Mouse (Mus musculus) midbrain, postnatal 0 days (tissue): Measurements from ENCODE around the gene Zbtb22. TPM values are rescaled to one million over a fixed set of nuclear protein-coding genes. Genes with fewer than 3 reads are reported as not detected.
"Not testable (repeated sequence)": the region's sequence is repeated elsewhere in the genome, so short reads cannot be mapped to it uniquely, and the experiment has no call there.

Experiments
- ATAC-seq: fragments of 200-750 bp; cut with Nextera tagmentation; 2 replicates; pipeline ENCODE4 v1.8.0; 2017; ENCODE audit warnings: moderate number of reproducible peaks, mild to moderate bottlenecking, moderate TSS enrichment, moderate library complexity; ENCODE audit not compliant: low FRiP score
- DNase-seq: peaks from one replicate; pipeline ENCODE4 v3.0.0-alpha.2; 2015; ENCODE audit warnings: low spot score
- H3K27ac ChIP-seq: fragments of 300-500 bp; sonication (generic); 2 replicates; pipeline ENCODE4 v1.5.1; 2014; ENCODE audit warnings: low read depth, mild to moderate bottlenecking, low read length, mixed read lengths
- H3K27me3 ChIP-seq: fragments of 300-500 bp; sonication (generic); 2 replicates; pipeline ENCODE4 v1.6.1; 2014; ENCODE audit warnings: low read length, control low read depth, mixed read lengths; ENCODE audit not compliant: insufficient read depth
- H3K36me3 ChIP-seq: fragments of 300-500 bp; sonication (generic); 2 replicates; pipeline ENCODE4 v1.6.1; 2014; ENCODE audit warnings: low read length, control low read depth, mixed read lengths; ENCODE audit not compliant: insufficient read depth
- H3K4me1 ChIP-seq: fragments of 300-500 bp; sonication (generic); 2 replicates; pipeline ENCODE4 v1.6.1; 2014; ENCODE audit warnings: mild to moderate bottlenecking, control low read depth, antibody characterized with exemption, low read length, mixed read lengths; ENCODE audit not compliant: insufficient read depth
- H3K4me2 ChIP-seq: fragments of 300-500 bp; sonication (generic); 2 replicates; pipeline ENCODE4 v1.6.1; 2014; ENCODE audit warnings: low read depth, mild to moderate bottlenecking, low read length, mixed read lengths; ENCODE audit not compliant: poor library complexity, severe bottlenecking
- H3K4me3 ChIP-seq: fragments of 300-500 bp; sonication (generic); 2 replicates; pipeline ENCODE4 v1.5.1; 2014; ENCODE audit warnings: low read depth, mild to moderate bottlenecking, low read length, moderate library complexity
- H3K9ac ChIP-seq: fragments of 300-500 bp; sonication (generic); replicated peaks from 2 replicates; pipeline ENCODE4 v1.6.1; 2014; ENCODE audit warnings: mild to moderate bottlenecking, low read length, moderate library complexity, mixed read lengths; ENCODE audit not compliant: poor library complexity, severe bottlenecking
- H3K9me3 ChIP-seq: fragments of 300-500 bp; sonication (generic); 2 replicates; pipeline ENCODE4 v1.6.1; 2016; ENCODE audit warnings: low read length, control low read depth
- CTCF ChIP-seq: IDR thresholded peaks from 2 replicates; pipeline ENCODE4 v1.5.1; 2016; ENCODE audit warnings: antibody characterized with exemption, mild to moderate bottlenecking
- WGBS: fragments of 180-500 bp; shearing (Covaris S2); extraction: QIAGEN DNeasy Blood & Tissue Kit; methylation state at CpG from one replicate; pipeline ENCODE4 v1.1.7; 2014; 5-methylcytosine and 5-hydroxymethylcytosine counted together
- polyA plus RNA-seq: library from polyadenylated mRNA; unstranded; fragments of >200 nt; fragmentation: Nextera tagmentation; extraction: Ambion mirVana; gene quantifications from 2 replicates; pipeline ENCODE4 v1.2.1, GENCODE M21; 2015
- total RNA-seq: library from RNA; depleted of rRNA; stranded (reverse); fragments of >200 nt; gene quantifications from 2 replicates; pipeline ENCODE4 v1.2.3, GENCODE M21; 2014

Gene Zbtb22
- total and polyA plus RNA-seq, 2 experiments from 2014 or later: 18.6 to 44.3 TPM

DNA sequence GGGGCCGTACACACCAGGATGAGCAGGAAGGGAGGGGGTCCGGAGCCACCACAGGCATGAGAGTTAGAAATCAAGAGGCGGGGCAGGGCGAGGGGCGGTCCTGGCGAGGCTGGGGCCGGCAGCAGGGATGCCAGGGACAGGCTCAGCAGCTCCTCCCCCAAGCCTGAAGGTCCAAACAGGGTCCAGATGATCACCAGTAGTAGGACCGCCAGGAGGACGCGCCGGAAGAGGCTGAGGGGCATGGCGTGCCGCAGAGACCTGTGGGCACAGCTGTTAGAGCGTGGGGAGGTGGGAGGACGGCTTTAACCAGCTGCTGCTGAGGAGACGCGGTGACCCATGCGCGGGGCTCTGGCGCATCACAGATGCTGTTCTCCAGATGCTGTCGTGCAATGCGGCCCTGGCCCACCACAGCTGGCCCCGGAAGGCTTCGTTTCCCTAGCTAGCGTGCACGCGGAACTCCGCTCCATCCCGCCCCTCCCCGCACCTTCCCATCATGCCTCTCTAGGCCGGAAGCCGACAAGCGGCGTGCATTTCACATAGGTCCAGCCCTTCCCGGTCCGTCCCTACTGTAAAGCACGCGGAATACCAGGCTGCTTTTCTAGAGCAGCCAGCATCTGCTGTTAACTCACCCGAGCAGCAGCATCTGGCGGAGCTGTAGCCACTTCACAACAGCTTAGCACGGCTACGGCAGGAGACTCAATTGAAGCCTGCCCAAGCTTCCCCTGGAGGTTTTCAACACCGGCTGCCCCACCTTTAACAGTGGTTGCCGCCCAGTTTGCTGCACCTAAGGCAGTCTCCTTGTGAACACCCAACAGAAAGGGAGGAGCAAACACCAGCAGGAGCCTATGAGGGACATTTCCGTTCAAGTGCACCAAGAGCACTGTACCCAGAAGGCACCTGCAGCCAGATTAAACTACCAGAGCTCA, 35.6 kb downstream of the Zbtb22 start, which contains the start of gene B3galt4:
Gene B3galt4, minus strand, starts transcription at position 468 of the 926 bp plus-strand sequence.
- peaks cover 13% of the 10 kb centered on the region; the same call in 1 of the 2 replicates for H3K4me1 ChIP-seq
- peak within 1 kb of the TSS; percentile 96 for H3K4me2 ChIP-seq
- peaks cover 22% of the 10 kb centered on the region for H3K36me3 ChIP-seq
- no peaks in the 10 kb centered on the region for H3K9me3 ChIP-seq
- peak; percentile 76 for ATAC-seq
- H3K27me3 ChIP-seq: no peaks in the 10 kb centered on the region
- peak within 1 kb of the TSS; percentile 52 for H3K4me3 ChIP-seq
- H3K9ac ChIP-seq: peak within 1 kb of the TSS; percentile 79
- peak within 1 kb of the TSS; percentile 91 for H3K27ac ChIP-seq
- peak; percentile 90 for DNase-seq
- under 1% methylated on average over 45 of the region's 45 CpGs for WGBS
- TF ChIP-seq CTCF: peak; percentile 13

DNA sequence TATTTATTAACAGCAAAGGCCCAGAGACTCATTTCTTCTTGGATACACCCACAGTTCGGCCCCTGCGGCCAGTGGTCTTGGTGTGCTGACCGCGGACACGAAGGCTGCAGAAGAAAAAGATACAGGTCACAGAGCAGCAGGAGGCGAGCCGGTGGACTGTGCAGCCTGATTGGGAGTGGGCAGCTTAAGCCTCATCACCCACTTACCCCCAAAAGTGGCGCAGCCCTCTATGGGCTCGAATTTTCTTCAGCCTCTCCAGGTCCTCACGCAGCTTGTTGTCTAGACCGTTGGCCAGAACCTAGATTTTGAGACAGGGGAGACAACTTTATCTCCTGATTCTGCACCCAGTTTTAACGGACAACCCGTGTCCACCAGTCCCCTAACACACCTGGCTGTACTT, 36.3 kb downstream of the Zbtb22 start:
- 75% methylated on average over 13 of the region's 13 CpGs for WGBS
- not testable (repeated sequence) for H3K4me3 ChIP-seq, H3K9me3 ChIP-seq, H3K27ac ChIP-seq, ATAC-seq, H3K9ac ChIP-seq, H3K27me3 ChIP-seq, DNase-seq
- Histone ChIP-seq H3K4me2 (peak overlapping the region; percentile 96), H3K36me3 (peaks cover 17% of the 10 kb centered on the region), H3K4me1 (peaks cover 19% of the 10 kb centered on the region; the same call in 1 of the 2 replicates)

DNA sequence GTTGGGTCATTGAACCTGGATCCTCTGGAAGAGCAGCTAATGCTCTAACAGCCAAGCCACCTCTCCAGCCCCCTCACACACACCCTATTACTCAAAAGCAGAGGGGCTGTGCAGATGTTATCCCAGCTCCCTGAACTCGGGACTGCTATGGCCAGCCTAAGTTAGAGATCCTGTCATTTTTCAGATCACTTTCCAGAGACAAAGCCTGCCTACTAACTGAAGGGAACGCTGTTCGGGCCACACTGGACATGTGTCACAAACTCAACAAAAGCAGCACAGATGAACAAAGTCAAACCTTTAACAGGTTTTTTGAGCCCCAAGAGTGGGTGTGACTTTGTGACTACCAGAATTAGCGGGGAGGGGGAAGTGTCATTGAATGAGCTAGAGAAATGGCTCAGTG, 37.2 kb downstream of the Zbtb22 start:
- H3K9ac ChIP-seq: no peak overlapping the region; the same call in 1 of the 2 replicates
- no peak for TF ChIP-seq CTCF
- H3K4me1 ChIP-seq: peaks cover 19% of the 10 kb centered on the region; the same call in 1 of the 2 replicates
- H3K36me3 ChIP-seq: peaks cover 18% of the 10 kb centered on the region
- no peak for ATAC-seq
- no peaks in the 10 kb centered on the region for H3K27me3 ChIP-seq
- no peak overlapping the region for H3K27ac ChIP-seq
- DNase-seq: no peak
- H3K4me3 ChIP-seq: no peak overlapping the region
- WGBS: 80% methylated on average over 4 of the region's 4 CpGs
- H3K9me3 ChIP-seq: no peaks in the 10 kb centered on the region
- H3K4me2 ChIP-seq: no peak overlapping the region

DNA sequence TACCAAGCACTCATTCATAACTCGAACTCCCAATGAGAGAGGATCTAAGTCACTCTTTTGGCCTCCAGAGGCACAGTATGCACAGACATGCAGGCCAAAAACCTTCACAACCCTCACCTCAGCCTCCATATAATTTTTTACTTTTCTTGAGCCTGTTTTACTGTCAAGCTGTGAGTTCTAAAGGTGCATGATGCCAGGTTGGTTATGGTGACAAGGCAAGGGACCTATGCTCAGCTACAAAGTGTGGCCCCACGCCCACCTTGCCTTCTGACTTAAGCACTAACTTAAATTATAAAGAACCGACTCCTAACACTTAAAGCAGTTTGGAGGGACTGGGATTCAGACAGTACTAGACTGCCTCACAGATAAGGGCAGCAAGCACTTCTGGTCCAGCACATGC, 37.6 kb downstream of the Zbtb22 start:
- Histone ChIP-seq H3K4me2 (no peak overlapping the region), H3K4me1 (peaks cover 19% of the 10 kb centered on the region; the same call in 1 of the 2 replicates), H3K27me3 (no peaks in the 10 kb centered on the region), H3K36me3 (peaks cover 22% of the 10 kb centered on the region), H3K27ac (no peak overlapping the region), H3K4me3 (no peak overlapping the region), H3K9ac (no peak overlapping the region), H3K9me3 (no peaks in the 10 kb centered on the region)
- ATAC-seq: no peak
- no peak for DNase-seq
- 88% methylated on average over 3 of the region's 3 CpGs for WGBS
- TF ChIP-seq CTCF: no peak

DNA sequence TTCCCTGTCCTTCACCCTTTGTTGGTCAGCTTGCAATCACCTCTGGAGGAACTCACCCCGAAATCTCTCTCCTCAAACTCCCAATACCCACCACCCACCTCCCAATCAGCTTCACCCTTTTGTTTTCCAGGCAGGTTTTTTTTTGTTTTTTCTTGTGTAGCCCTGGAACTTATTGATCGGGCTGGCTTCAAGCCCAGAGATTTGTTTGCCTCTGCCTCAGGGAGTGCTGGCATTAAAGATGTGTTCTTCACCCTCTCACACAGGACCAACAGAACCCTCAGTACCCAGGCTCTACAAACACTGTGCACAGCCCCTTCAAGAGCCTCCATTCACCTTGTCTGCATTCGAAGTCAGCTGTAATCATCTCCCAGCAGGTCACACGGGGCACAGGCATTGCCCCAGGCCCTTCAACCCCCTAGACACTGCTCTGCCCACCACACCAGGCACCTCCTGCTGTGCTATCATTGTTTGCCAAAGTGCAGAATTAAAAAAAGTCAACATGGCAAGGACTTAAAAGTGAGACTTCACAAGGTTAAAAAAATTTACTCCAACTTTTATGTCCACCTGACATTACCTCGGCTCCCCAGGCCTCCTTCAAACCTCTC, 38.4 kb downstream of the Zbtb22 start:
- ATAC-seq: no peak
- no peaks in the 10 kb centered on the region for H3K27me3 ChIP-seq
- no peaks in the 10 kb centered on the region for H3K9me3 ChIP-seq
- TF ChIP-seq CTCF: no peak
- peaks cover 19% of the 10 kb centered on the region; the same call in 1 of the 2 replicates for H3K4me1 ChIP-seq
- H3K36me3 ChIP-seq: peaks cover 24% of the 10 kb centered on the region
- H3K9ac ChIP-seq: peak overlapping the region; percentile 96
- H3K4me2 ChIP-seq: peak overlapping the region; percentile 74
- WGBS: 42% methylated on average over 5 of the region's 5 CpGs
- H3K27ac ChIP-seq: 0 out of 2 replicates have a peak overlapping the region, but pooled peaks have one; percentile 26
- no peak for DNase-seq
- peak overlapping the region; percentile 84 for H3K4me3 ChIP-seq
